Mouse (Mus musculus): ENCODE results near the gene Mum1.
A peak's percentile ranks its signal among the peaks of the same experiment; 100 is the strongest.

Gene Mum1

DNA sequence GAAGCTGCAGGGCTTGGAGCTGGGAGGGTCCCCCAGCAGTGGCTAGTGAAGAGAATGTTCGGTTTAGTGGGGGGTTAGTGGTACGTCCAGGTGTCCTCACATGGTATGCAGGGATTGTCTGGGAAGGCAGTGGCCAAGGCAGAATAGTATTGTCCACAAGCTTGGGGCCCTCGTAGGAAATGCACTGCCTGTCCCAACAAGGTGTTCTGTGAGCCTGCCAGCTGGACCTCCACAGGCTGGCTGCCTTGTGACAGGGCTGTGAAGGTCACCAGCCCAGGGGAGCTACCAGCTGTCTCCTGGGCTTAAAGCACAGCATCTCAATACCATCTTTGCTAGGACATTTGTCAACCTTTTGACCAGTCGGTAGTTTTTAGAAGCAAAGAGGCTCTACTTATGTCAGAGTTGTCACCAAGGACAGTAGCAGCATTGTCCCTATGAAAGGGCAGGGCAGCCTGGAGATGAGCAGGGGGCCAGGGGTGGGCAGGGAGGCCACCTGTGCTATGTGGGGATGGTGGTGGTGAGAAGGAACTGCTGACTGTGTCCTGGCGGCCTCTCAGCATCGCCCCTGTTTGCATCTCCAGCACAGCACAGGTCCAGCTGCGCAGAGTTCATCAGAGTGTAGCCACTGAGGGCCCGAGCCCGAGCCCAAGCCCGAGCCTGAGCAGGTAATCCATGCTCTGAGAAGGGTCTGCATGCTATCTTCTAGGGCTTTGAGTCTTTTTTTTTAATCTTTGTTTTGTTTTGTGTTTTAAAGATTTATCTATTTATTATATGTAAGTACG, 26.4 kb downstream of the Mum1 start:
- no peak for DNase-seq

- no peak for DNase-seq
Measured at GRCm38 (mm10) chr10:80253551-80253950, 27.3 kb downstream of the Mum1 start.

- no peak for DNase-seq
Measured at GRCm38 (mm10) chr10:80254331-80255297, 28.4 kb downstream of the Mum1 start.

DNA sequence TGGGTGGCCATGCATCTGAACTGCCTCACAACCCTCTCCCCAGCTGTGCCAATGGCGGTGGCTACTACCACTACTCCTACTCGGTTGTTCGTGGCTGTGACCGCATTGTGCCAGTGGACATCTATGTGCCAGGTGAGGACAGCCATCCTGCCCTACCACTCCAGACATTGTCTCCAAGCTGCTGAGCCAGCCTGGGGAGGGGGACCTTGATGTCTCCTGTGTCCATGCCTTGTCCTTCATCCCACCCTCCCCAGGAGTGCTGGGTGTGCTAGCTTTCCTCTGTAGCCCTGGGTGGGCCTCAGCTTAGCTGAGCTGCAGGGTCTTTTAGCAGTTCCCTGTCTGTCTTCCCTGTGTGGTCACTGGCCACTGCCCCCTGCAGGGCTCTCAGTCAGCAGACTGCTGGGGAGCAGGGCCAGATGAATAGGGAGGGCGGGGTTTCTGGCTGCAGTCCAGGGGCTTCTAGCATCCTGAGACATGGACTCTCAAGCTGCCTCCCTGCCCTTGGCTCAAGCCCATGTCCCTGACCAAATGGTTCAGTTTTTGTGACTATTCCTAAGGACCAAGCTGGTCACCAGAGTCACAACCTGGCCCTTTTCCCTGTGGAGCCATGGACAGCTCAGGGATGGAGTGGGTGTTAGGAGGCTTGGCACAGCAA, 29.8 kb downstream of the Mum1 start:
- peak; percentile 47 for DNase-seq

- DNase-seq = no peak
Measured at GRCm38 (mm10) chr10:80257936-80258335, 31.7 kb downstream of the Mum1 start.

- DNase-seq = no peak
Measured at GRCm38 (mm10) chr10:80258752-80259462, 32.7 kb downstream of the Mum1 start.

- DNase-seq = no peak
Measured at GRCm38 (mm10) chr10:80259463-80259805, 33.2 kb downstream of the Mum1 start.

GRCm38 (mm10) chr10:80259861-80260641, 33.8 kb downstream of the Mum1 start:
- DNase-seq = peak; percentile 70

GRCm38 (mm10) chr10:80260642-80261584, 34.7 kb downstream of the Mum1 start, which contains the start of the genes Gamt and Dazap1:
Gene Gamt, minus strand, starts transcription at chr10:80261012.
Gene Dazap1, plus strand, starts transcription at chr10:80261486.
- DNase-seq = peak; percentile 91

DNA sequence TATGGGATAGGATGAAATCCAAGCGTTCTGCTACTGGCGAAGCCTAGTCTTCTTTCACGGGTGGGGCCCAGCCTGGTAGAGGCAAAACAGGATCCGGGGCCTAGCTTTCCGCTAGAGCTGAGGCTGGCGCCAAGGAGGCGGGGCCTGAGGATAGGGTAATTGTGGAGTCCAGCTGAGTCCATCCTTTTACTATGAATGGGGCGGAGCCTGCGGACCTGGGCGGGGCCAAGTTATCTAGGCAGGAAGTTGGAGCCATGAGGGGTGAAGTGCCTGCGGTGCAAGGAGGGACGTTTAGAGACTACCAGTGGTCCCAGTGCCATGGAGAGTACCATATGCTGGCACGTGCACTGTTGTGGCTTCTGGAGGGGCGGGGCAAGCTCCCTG, 35.3 kb downstream of the Mum1 start:
- DNase-seq = peak; percentile 84

DNA sequence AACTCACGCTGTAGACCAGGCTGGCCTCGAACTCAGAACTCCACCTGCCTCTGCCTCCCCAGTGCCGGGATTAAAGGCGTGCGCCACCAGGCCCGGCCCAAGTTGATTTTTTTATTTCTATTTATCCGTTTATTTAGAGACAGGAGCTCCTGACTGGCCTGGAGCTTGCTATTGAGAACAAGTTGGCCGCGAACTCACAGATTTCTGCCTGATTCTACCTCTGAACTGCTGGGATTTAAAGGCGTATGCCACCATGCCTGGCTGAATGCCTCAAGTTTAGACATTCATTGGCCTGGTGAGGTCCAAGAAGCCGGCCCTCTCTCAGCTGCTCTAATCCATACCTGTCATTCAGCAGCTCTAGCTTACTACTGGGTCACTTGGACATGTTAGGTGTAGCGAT, 35.9 kb downstream of the Mum1 start:
- no peak for DNase-seq

- DNase-seq = no peak
Measured at GRCm38 (mm10) chr10:80262776-80263365, 36.6 kb downstream of the Mum1 start.

DNA sequence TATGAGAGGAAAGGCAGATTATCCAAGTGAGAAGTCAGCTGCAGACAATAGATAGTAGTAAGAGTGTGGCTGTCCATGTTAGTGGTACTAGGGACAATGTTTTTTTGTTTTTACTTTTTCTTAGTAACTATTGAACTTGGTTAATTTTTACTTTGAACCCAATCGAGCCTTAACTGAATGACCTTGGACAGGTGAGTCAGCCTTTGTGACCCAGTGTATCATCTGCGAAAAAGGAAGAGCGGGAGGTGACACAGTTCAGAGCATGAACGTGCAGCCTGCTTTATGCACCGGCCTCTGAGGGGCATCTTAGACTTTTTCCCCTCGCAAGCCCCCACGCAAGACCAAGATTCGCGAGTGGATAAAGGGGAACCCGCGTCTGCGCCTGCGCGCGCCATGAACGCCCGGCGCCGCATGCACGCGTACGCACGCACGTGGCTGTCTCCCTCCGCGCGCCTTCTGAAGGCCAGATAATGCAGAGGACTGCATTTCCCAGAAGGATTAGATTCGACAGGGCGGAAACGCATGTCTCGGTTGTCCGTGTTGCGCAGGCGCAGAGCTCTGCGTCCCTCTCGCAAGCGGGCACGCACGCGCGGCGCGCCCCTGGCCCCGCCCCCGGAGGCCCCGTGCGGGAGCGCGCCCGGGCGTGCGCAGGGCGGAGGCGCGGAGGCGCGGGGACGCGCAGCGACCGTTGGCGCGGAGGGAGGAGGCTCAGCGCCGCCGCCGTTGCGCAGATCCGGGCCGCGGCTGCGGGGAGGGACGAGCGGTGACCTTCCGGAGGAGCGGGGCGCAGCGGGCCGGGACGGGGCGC, 38.3 kb downstream of the Mum1 start:
- peak; percentile 99 for DNase-seq

DNA sequence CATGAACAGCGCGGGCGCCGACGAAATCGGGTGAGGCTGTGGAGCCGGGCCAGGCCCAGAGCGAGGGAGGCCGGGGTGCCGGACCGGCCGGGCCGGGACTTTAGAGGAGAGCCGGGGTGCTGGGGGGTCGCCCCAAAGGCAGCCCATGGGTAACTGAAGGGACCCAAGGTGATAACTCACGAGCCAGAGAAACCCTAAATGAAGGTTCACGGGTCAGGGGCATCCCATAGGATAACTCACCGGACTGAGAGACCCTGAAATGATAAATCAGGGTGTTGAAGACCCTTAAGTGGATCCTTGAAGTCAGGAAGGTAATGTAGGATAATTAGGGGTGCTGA, 38.9 kb downstream of the Mum1 start:
- DNase-seq = no peak

DNA sequence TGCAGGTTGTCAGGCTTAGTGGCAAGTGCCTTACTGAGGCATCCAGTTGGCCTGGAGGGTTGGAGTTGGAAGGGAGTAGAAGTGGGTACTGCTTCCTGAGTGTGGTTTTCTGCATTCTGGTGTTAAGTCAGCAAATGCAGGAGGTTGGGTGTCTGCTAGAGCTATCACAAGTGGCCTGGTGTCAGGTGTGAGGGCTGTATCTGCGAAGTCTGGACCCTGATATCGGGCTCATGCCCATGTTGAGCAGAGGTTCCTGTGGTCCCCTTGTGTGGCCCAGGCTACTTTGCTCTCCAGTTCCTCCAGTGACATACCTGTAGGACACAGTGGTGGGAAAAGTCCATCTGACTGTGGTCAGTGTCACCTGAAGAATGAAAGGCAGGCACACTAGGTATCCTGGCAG, 43.9 kb downstream of the Mum1 start:
- DNase-seq = no peak

DNA sequence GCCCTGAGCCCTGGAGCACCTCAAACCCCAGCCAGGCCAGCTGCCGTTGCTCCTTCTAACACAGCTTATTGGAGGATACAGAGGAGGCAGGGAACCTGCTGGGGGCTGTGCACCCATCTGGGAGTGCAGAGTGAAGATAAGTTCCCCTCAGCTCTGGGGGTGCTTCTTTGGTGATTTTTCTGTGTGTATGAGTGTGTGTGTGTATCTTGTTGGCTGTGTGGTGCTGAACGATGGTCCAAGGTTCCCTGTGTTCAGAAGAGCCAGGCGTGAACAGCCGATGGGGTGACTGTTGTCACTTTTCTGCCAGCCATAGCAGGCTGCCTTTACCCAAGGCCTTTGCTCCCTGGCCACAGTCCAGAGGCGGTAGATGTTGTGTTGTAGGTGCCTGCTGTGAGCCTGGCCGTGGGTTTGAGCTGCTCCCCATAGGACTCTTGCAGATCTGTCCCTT, 44.5 kb downstream of the Mum1 start:
- no peak for DNase-seq

- DNase-seq = no peak
Measured at GRCm38 (mm10) chr10:80271186-80271843, 45.1 kb downstream of the Mum1 start.

DNA sequence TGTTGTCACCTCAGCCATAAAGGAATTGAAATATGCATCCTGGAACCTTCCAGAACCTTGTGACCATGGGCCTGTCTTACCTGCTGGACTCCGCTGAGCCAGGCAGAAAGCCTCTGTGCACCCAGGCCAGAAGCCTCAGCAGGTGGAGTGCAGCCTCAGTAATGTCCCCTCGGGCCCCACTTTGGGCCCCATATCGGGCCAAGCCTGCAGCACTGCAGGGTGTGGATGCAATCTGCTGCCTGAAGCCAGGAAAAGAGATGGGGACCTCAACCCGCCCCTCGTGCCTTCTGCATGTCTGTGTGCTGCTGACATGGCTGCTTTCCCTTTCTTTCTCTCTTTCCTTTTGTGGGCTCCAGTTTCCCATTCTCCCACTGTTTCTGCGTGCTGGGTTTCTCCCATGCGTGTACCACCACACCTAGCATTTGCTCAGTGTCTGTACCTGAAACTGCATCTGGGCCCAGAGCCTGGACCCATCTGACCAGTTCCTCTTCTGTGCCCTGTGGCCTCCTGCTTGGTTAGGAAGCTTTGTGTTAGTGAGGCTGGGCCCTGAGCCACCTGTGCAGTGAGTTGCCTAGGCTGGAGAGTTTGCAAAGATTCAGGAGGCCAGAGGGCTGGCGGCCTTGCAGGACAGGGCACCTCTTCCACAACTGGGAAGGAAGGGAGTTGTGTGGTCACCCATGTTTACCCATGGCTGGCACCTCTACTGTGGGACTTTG, 45.8 kb downstream of the Mum1 start:
- DNase-seq = no peak

Measured in right cerebral cortex, postnatal 4 days (tissue).